Comparison of ENCODE assay signal across 7 mouse cellular contexts in the genomic region with DNA sequence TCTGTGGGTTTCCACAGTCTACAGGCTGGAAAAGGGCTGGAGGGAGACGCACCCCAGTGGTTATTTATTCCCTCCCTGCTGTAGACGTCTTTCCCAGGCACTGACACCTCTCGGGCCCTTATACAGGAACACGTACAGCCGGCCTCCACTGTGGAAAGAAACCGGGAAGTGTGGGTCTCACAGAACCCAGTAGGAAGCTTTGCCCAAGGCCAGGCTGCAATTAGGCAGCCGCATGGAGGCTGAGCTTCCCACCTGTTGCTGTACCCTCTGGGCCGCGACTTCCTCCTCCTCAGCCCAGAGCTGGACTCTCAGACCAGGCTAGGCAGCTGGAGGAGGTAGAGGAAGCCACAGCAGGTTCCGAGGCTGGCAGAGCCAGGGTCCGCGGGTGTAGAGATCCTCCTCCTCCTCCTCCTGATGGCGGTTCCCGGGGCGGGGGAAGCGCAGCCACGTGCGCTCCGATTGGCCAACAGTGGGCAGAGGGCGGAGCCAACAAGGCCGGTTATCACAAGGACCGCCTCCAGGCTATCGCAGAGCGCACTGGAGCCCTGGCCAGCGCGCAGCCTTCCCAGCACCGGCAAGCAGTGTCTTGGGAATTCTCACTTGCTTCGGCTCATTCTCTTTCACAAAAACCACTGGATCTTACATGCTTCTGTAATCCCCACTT. TPM values are rescaled to one million over a fixed set of nuclear protein-coding genes. Genes with fewer than 3 reads are reported as not detected.
DNase-seq lines count a peak whose midpoint lies in the region; ATAC-seq and TF ChIP-seq lines count a peak whose summit lies in the region.

Gene Kcnj2 (plus strand): TSS at position 530 of the 664 bp plus-strand sequence.

- peak; percentile 95 for ATAC-seq in embryonic facial prominence, embryonic 15.5 days (ENCODE audit: insufficient number of reproducible peaks, low FRiP score, low TSS enrichment, low read depth)
- ATAC-seq in limb, embryonic 13.5 days (ENCODE audit: low FRiP score, low read depth) = peak; percentile 97
- ATAC-seq in midbrain, embryonic 15.5 days (replicated peaks) = peak; percentile 99

- no peak for TF ChIP-seq CTCF in bone marrow macrophage, adult 2 months (IDR thresholded peaks at IDR 0.05; ENCODE audit: low read depth, low read length)

- peaks cover 16% of the 10 kb centered on the region for H3K4me1 ChIP-seq in bone marrow macrophage, adult 2 months (ENCODE audit: control insufficient read depth, insufficient read depth, low read length)
- peaks cover 13% of the 10 kb centered on the region; the same call in 1 of the 2 replicates for H3K4me1 ChIP-seq in embryonic facial prominence, embryonic 15.5 days
- peaks cover 19% of the 10 kb centered on the region; the same call in 1 of the 2 replicates for H3K4me1 ChIP-seq in limb, embryonic 13.5 days
- H3K4me1 ChIP-seq in midbrain, embryonic 15.5 days = peaks cover 16% of the 10 kb centered on the region

- H3K9ac ChIP-seq in embryonic facial prominence, embryonic 15.5 days = peak within 1 kb of the TSS; percentile 45
- H3K9ac ChIP-seq in limb, embryonic 13.5 days = peak within 1 kb of the TSS; percentile 61
- peak within 1 kb of the TSS; percentile 48 for H3K9ac ChIP-seq in midbrain, embryonic 15.5 days

- DNase-seq in heart, adult 9 months (ENCODE audit: low spot score in 2 of 2) = peak; percentile 94
- peak; percentile 95 for DNase-seq in kidney, adult 9 months
- DNase-seq in spleen, adult 18-20 months = peak; percentile 71 to 76

- peak within 1 kb of the TSS; percentile 97 for H3K4me2 ChIP-seq in embryonic facial prominence, embryonic 15.5 days (replicated peaks)
- peak within 1 kb of the TSS; percentile 92 for H3K4me2 ChIP-seq in limb, embryonic 13.5 days (replicated peaks)
- peak within 1 kb of the TSS; percentile 91 for H3K4me2 ChIP-seq in midbrain, embryonic 15.5 days

- H3K9me3 ChIP-seq in embryonic facial prominence, embryonic 15.5 days (replicated peaks) = no peaks in the 10 kb centered on the region
- H3K9me3 ChIP-seq in limb, embryonic 13.5 days = no peaks in the 10 kb centered on the region
- no peaks in the 10 kb centered on the region for H3K9me3 ChIP-seq in midbrain, embryonic 15.5 days

- peak within 1 kb of the TSS; percentile 68 for H3K4me3 ChIP-seq in bone marrow macrophage, adult 2 months (ENCODE audit: insufficient read depth, low read length)
- H3K4me3 ChIP-seq in embryonic facial prominence, embryonic 15.5 days (replicated peaks) = peak within 1 kb of the TSS; percentile 69
- H3K4me3 ChIP-seq in limb, embryonic 13.5 days = peak within 1 kb of the TSS; percentile 67
- peak within 1 kb of the TSS; percentile 72 for H3K4me3 ChIP-seq in midbrain, embryonic 15.5 days

- TF ChIP-seq POLR2A in bone marrow macrophage, adult 2 months (IDR thresholded peaks at IDR 0.05; ENCODE audit: borderline replicate concordance, low read depth, low read length) = no peak

- H3K27ac ChIP-seq in bone marrow macrophage, adult 2 months (ENCODE audit: insufficient read depth, low read depth, low read length) = peak within 1 kb of the TSS; percentile 80
- H3K27ac ChIP-seq in embryonic facial prominence, embryonic 15.5 days (replicated peaks) = peak within 1 kb of the TSS; percentile 76
- peak within 1 kb of the TSS; percentile 61 for H3K27ac ChIP-seq in limb, embryonic 13.5 days
- peak within 1 kb of the TSS; percentile 73 for H3K27ac ChIP-seq in midbrain, embryonic 15.5 days

- WGBS in embryonic facial prominence, embryonic 15.5 days = 0% methylated on average over 28 of the region's 28 CpGs
- under 1% methylated on average over 28 of the region's 28 CpGs for WGBS in limb, embryonic 13.5 days
- under 1% methylated on average over 28 of the region's 28 CpGs for WGBS in midbrain, embryonic 15.5 days

- H3K27me3 ChIP-seq in embryonic facial prominence, embryonic 15.5 days = no peaks in the 10 kb centered on the region
- H3K27me3 ChIP-seq in limb, embryonic 13.5 days = peaks cover 15% of the 10 kb centered on the region
- peaks cover 3% of the 10 kb centered on the region; the same call in 1 of the 2 replicates for H3K27me3 ChIP-seq in midbrain, embryonic 15.5 days (replicated peaks)

- no peaks in the 10 kb centered on the region for H3K36me3 ChIP-seq in embryonic facial prominence, embryonic 15.5 days
- H3K36me3 ChIP-seq in limb, embryonic 13.5 days = no peaks in the 10 kb centered on the region
- H3K36me3 ChIP-seq in midbrain, embryonic 15.5 days (replicated peaks) = no peaks in the 10 kb centered on the region

RNA-seq across cellular contexts. Expression of gene Kcnj2, which starts in this region (rescaled TPM):
- 48.4 and 48.8 TPM in 2 replicates for polyA plus RNA-seq in bone marrow macrophage, adult 2 months (2012; ENCODE audit: insufficient read depth, insufficient read length, missing spikeins)
- polyA plus RNA-seq in embryonic facial prominence, embryonic 15.5 days (2015; fragmentation: Nextera tagmentation; extraction: Ambion mirVana) = 2.8 and 3.1 TPM in 2 replicates
- 2.8 and 2.9 TPM in 2 replicates for polyA plus RNA-seq in limb, embryonic 13.5 days (2015; fragmentation: Nextera tagmentation; extraction: Ambion mirVana)
- polyA plus RNA-seq in midbrain, embryonic 15.5 days (2015; fragmentation: Nextera tagmentation; extraction: Ambion mirVana) = 1.2 and 1.6 TPM in 2 replicates

Comparison
In these comparisons a context has a peak if more than half of its experiments do, and no peak if none do; other contexts are left out.
1. Peak in every context shown above with its lines: DNase-seq, ATAC-seq, H3K4me3 ChIP-seq and H3K27ac ChIP-seq.
2. RNA of gene Kcnj2 (polyA plus RNA-seq): 48.4 to 48.8 TPM in bone marrow macrophage, adult 2 months; 2.8 to 2.9 TPM in limb, embryonic 13.5 days, 2.8 to 3.1 TPM in embryonic facial prominence, embryonic 15.5 days and 1.2 to 1.6 TPM in midbrain, embryonic 15.5 days; every median in the first group is over 10 times any median in the second.